Mouse (Mus musculus): ENCODE results near the gene S100a14.

Gene S100a14

DNA sequence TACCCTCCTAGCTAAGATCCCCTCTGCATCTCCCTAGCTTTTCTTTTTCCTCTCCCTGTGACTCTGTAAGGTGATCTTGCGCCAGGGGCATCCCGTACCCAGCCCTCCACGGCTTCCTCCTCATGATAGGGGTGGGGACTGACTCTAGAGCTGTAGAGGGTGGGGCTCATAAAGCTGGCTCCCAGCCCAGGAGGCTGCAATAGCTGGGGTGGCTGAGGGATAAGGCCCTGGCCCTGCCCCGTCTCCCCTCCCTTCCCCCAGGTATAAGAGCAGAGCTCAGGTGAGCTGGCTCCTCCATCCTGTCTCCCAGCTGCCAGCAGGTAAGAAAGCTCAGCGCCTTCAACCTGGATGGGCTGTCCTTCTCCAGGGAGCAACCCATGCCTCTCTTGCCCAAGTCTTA, at the start of gene S100a14:
TSS of gene S100a14 (plus strand) at position 277 of the 400 bp plus-strand sequence.
- DNase-seq (ENCODE audit: low spot score): no peak

GRCm38 (mm10) chr3:90486998-90487397, 39.7 kb upstream of the S100a14 start:
- no peak for DNase-seq (ENCODE audit: low spot score)

GRCm38 (mm10) chr3:90488576-90488975, 38.1 kb upstream of the S100a14 start:
- DNase-seq (ENCODE audit: low spot score): no peak

- peak; percentile 96 for DNase-seq (ENCODE audit: low spot score)
These were observed 35.9 kb upstream of the S100a14 start, which contains the start of gene Snapin for GRCm38 (mm10) chr3:90490696-90491256. Snapin (minus strand) TSS chr3:90491033.

DNA sequence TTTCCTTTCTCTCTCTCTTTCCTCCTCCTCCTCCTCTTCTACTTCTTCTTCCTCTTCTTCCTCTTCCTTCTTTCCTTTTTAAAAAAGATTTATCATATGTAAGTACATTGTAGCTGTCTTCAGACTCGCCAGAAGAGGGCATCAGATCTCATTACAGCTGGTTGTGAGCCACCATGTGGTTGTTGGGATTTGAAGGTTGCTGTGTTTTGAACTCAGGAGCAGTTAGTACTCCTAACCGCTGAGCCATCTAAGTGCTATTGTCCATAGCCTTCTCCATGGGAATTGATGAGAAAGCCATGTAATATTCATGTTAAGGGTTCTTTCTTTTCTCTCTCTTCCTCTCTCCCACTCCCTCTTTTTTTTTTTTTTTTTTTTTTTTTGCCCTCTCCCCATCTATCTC, 35.3 kb upstream of the S100a14 start:
- peak; percentile 59 for DNase-seq (ENCODE audit: low spot score)

- DNase-seq (ENCODE audit: low spot score): no peak
These were observed 32.7 kb upstream of the S100a14 start for GRCm38 (mm10) chr3:90493831-90494540.

DNA sequence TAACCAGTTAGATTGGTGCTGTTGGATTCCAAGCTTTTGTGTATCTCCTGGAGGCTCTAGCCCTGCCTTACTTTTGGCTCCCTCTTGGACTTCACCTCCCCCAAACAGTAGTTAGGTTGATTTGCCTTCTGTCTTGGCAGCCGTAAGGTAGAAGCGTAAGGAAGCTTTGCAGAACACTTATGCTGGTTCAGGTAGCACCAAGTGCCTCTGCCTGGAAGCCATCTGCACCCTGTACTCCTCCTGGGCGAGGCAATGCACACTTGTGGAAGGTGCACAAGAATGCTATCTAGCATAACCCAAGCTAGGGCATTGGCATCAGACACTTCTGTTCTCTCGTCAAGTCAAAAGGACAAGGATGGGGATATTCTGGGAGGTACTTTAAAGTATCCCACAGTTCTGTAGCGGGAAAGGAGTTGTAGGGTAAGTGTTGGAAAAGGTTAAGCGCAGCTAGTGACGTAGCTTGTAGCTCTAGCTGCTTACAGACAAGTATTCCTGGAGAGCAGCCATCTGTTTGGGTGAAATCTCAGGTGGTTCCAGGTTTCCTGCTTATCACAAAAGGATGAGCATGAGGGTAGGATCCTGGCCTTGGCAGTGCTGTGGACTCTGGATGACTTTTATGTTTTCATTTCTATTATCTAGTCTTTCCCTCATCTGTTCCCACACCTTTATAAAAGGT, 30.7 kb upstream of the S100a14 start:
- DNase-seq (ENCODE audit: low spot score): no peak

DNA sequence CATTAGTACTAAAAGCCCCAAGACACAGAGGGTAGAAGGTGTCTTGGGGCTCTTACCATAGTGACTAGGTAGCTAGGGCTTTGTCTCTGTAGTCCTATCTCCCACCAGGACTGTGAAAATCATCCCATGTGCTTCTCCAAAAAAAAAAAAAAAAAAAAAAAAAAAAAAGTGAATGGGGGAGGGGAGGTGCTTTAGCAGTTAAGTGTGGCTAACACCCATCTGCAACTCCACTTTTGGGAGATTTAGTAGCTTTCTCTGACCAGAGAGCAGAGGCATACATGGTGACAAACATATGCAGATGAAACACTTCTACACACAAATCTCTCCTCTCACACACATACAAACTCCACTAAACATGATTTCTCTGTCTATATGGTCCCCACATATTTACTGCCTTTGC, 29.1 kb upstream of the S100a14 start:
- no peak for DNase-seq (ENCODE audit: low spot score)

DNA sequence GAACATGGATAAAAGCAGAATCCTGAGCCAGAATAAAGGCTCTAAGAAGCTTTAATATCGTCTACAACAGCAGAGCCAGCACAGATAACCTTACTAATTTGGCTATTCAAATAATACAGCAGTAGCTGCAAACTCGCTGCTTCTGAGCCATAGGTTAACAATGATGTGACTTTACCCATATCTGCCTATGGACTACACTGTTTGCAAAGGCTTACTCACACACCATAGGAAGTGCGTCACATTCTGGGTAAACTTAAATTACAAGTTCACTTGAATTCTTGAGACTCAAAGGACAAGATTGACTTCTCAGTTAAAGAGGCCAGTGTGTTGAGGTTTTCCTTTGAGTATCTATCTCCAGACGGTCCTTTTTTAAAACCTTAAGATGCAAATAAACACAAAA, 23.2 kb upstream of the S100a14 start:
- no peak for DNase-seq (ENCODE audit: low spot score)

DNA sequence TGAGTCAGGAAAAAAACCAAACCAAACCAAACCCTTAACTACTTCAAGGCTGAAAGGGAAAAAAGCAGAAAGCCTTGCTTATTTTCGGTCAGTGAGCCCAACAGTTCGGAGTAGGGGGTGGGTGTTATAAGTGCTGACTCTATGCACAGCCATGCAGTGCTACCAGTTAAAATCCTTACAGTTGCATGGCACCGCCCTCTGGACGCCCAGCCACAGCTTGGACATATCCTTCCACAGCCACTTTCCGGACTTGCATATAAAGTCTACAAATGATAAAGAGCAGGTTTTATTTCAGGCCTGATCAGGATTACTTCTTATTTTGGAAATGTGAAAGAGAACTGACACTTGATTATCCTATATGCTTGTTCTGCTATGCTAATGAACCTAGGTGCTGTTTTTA, 21.4 kb upstream of the S100a14 start:
- DNase-seq (ENCODE audit: low spot score): no peak

GRCm38 (mm10) chr3:90506362-90506761, 20.3 kb upstream of the S100a14 start:
- DNase-seq (ENCODE audit: low spot score): no peak

- DNase-seq (ENCODE audit: low spot score): peak; percentile 63
These were observed 18.2 kb upstream of the S100a14 start for GRCm38 (mm10) chr3:90508287-90508949.

GRCm38 (mm10) chr3:90508950-90509746, 17.5 kb upstream of the S100a14 start, which contains the start of gene Chtop:
Chtop (minus strand) TSS chr3:90509498.
- peak; percentile 99 for DNase-seq (ENCODE audit: low spot score)

- no peak for DNase-seq (ENCODE audit: low spot score)
These were observed 16.9 kb upstream of the S100a14 start for GRCm38 (mm10) chr3:90509747-90510123.

DNA sequence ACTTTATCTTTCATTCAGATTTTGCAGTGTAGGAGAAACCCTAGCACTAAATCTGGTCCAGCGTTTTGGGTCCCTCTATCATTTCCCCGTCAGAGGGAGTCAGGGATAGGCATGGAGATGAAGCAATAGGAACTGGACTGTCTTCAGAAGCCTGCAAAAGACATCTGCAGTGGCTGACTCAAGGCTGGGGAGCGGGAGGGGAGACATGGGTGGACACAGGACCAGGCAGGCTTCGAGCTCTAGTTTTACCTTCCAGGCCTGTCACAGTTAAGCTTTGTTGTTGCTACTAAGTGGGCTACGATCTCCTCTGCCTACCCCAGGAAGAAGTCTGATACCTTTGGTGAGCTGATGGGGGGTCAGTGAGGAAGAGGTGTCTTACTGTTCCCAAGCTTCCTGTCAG, 14.4 kb upstream of the S100a14 start:
- DNase-seq (ENCODE audit: low spot score): no peak

- no peak for DNase-seq (ENCODE audit: low spot score)
These were observed 13.6 kb upstream of the S100a14 start for GRCm38 (mm10) chr3:90512948-90513642.

DNA sequence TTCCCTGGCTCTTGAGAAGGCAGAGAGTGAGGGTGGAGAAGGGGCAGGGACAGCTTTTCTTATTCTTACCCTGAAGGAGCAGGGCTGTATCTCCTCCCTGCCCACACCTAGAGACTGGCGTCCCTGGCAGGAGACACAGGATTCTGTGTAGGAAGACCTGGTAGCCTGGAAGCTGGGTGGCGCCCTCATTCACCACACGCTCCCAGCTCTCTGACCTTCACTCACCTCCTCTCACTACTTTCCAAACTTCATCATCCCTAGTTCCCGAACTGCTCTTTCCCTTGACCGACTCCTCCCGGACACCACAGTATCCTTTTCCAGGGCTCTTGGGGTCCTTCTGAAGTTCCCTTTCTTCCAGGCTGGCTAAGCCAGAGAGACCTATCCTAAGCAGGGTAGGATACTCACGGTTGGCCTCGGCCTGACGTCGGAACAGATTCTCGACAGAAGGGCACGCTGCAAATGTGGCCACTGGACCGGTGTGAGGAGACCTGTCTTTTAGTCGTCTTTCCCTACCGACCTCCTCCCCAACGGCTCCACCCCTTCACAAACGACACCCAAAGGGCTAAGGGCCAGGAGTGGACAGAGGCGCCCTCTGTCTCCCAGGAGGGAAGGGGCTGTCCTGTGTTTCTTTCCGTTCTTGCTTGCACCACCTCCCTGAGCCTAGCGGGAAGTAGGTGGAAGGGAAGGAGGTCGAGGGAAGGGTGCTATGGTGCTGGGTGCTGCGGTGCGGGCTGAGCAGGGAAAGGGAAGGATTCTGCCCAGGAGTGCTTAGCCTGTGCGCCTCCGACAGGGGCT, 12.7 kb upstream of the S100a14 start, which contains the start of the genes S100a1 and S100a13:
TSS of gene S100a1 (minus strand) at position 597 of the 795 bp plus-strand sequence.
TSS of gene S100a13 (plus strand) at position 640 of the 795 bp plus-strand sequence.
- peak; percentile 89 for DNase-seq (ENCODE audit: low spot score)

DNA sequence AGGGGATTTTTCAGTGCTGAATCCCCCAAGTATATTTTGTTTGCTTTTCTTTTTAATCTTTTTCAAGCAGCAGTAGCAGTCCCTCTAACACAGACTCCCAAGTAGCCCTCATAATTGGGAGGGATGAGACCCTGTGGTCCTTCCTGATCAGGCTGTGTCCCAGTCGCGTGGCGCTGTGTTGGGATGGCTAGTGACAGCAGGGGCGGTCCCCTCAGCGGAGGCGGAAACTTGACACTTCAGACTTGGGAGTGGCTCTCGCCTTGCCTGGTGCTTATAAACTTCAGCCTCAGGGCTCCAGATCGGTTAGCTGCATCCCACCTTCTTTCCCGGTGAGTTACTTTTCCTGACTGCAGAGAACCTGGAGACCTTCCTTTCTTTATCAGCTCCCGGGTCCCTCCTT, 12.0 kb upstream of the S100a14 start:
- DNase-seq (ENCODE audit: low spot score): peak; percentile 79

DNA sequence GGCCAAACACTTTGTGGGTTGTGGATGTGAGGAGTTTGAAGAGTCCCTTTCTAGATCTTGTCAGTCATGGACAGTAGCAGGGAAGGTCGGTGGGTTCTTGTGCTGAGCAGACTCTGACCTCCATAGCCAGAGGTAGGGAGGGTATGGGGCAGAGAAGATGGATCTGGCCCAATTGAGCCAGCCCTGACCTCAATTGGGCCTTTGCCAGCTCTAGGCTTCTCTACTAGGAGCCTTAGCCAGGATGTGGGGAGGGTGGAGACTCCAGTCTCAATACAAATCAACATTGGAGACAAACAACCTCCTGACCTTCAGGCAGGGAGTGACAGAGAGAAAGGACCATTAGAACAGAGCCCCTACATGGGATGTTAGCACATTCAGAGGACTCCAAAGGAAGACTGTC, 11.4 kb upstream of the S100a14 start:
- DNase-seq (ENCODE audit: low spot score): peak; percentile 71

DNA sequence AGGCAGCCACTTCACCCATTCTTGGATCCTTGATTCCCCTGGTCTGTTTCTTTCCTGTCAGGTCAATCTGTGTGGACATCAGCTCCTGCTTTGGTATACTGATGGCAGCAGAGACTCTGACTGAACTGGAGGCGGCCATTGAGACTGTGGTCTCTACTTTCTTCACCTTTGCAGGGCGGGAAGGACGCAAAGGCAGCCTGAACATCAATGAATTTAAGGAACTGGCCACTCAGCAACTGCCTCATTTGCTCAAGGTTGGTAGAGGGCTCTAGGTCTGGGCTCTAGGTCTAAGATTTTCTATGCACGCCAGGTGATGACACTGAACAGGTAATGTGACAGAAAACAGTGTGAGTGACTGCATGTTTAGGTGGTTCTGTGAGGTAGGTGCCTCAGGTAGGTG, 10.9 kb upstream of the S100a14 start:
- no peak for DNase-seq (ENCODE audit: low spot score)

Measured in adipocyte (in vitro differentiated cells).